Mouse (Mus musculus) megakaryocyte-erythroid progenitor cell, adult 5 weeks (primary cell): ENCODE results near the gene Tubg1. TPM values are rescaled to one million over a fixed set of nuclear protein-coding genes. Genes with fewer than 3 reads are reported as not detected.

Experiments
- polyA plus RNA-seq: library from polyadenylated mRNA; stranded (reverse); fragments of >175 nt; gene quantifications from 2 replicates; pipeline ENCODE4 v1.2.3, GENCODE M21; 2012

Gene Tubg1
- polyA plus RNA-seq: 65.7 and 69.7 TPM in 2 replicates

DNA sequence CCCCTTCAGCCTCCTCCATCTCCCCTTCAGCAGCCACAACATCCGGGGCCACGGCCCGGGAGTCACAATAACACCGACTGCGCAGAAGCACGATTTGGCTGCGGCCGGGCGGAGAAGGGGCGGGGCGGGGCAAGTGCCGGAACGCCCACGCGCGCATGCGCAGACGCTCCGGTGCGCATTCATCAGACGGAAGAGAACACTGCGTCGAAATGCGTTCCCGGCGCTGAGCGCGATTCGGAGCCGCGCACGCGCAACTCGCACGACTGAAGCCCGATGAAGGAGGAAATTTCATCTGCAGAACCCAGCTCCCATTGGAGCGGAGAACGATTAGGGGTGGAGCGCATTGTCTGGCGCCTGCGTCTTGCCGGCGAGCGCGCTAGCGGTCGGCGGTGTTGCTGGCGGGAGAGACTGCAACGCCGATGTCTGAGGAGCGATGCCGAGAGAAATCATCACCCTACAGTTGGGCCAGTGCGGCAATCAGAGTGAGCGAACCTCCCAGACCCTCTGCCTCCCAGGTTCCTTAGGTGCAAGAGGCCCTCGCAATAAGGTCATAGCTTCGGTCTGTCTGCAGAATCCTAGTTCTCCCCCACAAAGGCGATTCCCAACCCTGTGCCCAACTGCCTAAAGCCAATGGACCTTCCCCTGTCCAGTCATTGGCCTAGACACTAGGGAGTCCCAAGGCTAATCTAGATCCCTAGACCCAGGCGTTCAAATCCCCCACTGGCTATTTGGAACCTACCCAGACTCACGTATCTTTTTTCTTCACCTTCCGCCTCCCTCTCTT is at the start of gene Tubg1, which contains the start of gene Retreg3:
Gene Tubg1 (plus strand): TSS at position 178 of the 784 bp plus-strand sequence.
Gene Retreg3 (minus strand): TSS at position 133 of the 784 bp plus-strand sequence.

GRCm38 (mm10) chr11:101078121-101078520 is 41.6 kb upstream of the Tubg1 start, which contains the start of gene Hsd17b1:
Hsd17b1 (plus strand) TSS chr11:101078411.

DNA sequence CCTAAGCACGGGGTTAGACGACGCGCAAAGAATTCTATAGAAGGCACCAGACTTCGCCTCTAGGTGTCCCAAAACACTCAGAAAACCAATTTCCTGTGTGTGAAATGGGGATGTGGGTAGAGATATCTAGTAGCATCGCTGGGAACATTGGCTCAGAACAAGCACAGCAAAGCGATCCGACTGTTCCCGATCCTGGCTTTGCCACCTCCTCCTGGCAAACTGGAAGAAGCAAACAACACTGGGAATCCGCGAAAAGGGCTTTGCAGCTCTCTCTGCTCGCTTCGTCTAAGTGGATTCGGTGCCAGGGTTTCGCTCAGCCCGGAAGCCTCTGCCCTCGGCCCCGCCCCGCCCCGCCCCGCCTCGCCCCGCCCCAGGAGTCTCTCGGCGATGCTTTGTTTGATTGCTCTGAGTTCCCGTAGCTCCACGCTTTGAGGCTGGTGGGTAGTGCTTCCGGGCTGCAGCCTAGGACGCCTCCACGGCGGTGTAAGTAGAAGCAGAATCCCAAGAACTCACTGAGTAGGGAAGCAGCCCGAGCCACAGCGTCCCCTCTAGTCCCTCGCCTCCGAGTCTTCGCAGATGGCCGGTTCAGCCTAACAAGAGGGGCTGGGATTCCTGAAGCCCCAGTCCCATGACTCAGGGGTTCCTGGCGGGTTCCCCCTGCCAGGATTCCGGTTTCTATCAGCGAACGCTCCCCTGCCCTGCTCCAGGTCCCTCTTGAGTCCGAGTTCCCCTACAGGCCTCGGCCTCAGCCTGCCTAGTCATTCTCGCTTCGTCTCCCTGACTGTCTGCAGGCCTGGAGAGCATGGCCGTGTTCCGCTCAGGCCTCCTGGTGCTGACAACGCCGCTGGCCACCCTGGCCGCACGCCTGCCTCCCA is 37.3 kb upstream of the Tubg1 start, which contains the start of gene Coasy:
Gene Coasy (plus strand): TSS at position 358 of the 875 bp plus-strand sequence.

GRCm38 (mm10) chr11:101086756-101087681 is 32.7 kb upstream of the Tubg1 start, which contains the start of gene Mlx:
Mlx (plus strand) TSS chr11:101087277.

GRCm38 (mm10) chr11:101095314-101096024 is 24.3 kb upstream of the Tubg1 start, which contains the start of gene Psmc3ip:
Psmc3ip (minus strand) TSS chr11:101095436.

GRCm38 (mm10) chr11:101155728-101156371 is 36.1 kb downstream of the Tubg1 start, which contains the start of gene Tubg2:
Tubg2 (plus strand) TSS chr11:101155907.

GRCm38 (mm10) chr11:101170354-101170810 is 50.6 kb downstream of the Tubg1 start, which contains the start of gene Cntnap1:
Cntnap1 (plus strand) TSS chr11:101170523.

DNA sequence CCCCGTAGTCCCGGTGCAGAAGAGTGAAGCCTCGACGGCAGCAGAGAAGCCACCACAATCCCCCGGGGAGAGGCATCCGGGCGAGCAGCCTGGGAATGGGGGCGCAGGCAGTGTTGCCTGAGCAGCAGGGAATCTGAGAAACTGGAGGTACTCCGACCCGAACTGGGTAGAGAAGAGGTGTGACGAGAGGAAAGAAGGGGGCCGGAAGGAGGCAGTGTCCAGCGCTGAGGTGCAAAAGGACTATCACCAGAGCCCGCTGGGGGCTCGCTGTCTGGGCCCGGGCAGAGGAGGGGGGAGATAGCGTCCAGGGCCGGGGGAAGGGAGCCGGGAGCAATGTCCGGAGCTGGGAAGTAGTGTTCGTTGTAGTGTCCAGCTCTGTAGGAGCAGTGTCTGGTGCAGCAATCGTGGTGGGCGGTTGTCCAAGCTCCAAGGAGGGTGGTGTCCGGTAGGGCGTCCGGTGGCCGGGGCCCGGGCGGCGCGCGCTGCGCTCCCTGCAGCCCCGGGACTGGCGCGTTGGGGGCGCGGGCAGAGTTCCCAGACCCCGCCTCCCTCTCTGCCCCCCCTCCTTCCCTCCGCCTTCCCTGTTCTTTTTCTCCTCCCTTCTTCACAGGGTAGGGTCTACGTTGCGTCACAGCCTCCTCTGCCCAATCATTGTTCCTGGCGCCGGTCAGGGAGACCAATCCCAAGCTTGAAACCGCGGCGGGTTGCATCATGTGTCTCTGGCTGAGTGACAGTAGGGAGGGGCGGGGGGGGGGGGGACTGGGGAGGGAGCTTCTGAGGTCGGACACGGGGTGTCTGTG is 51.3 kb downstream of the Tubg1 start, which contains the start of gene Plekhh3:
Gene Plekhh3 (minus strand): TSS at position 541 of the 800 bp plus-strand sequence.

DNA sequence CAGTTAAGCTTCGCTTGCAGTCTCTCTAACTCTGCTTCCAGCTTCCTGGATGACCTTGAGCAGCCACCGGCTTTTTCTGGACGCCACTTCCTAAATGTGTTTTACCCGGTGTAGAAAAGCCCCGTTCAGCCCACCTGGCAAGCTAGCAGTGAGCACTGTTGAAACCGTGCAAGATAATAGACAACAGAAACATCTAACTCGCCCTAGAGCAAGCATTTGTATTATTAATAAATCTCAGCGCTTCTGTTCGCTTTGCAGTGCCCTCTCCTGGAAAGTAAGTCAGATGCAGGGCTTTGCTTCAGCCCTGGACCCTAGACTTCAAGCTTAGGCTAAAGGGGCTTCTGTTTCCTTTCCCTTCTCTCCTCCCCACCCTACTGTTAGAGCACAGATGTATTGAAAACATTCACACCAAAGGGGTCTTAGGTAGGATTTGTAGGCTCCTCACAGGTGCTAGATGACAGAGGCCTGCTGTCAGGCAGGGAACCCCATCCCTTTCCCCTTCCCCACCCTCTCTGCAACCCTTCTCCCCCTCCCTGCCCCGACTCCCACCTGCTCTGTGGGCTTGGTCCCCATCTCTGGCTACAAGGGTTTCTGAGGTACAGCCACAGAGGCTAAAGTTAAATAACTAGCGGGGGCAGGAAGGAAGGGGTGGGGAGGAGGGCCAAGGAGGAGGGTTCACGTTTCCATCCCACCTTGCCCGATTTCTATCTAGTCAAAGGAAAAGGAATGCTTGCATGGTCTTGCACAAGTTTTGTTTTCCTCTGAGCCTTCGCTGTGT is 55.3 kb downstream of the Tubg1 start, which contains the start of gene Ccr10:
Gene Ccr10 (minus strand): TSS at position 593 of the 778 bp plus-strand sequence.

Other genes starting within 250 kb of the Tubg1 start
- 55.6 and 64.4 TPM in 2 replicates for gene Stat3, start 180.4 kb upstream of the Tubg1 start, polyA plus RNA-seq
- gene Cavin1, start 149.1 kb upstream of the Tubg1 start, polyA plus RNA-seq: 11.1 and 19.8 TPM in 2 replicates
- 14.5 and 15.3 TPM in 2 replicates for gene Atp6v0a1, start 110.5 kb upstream of the Tubg1 start, polyA plus RNA-seq
- gene Naglu, start 49.9 kb upstream of the Tubg1 start, polyA plus RNA-seq: 10.9 and 18.8 TPM in 2 replicates
- 14.7 and 25.8 TPM in 2 replicates for gene Hsd17b1, start 41.5 kb upstream of the Tubg1 start, polyA plus RNA-seq
- gene Coasy, start 37.4 kb upstream of the Tubg1 start, polyA plus RNA-seq: 28.1 and 33.5 TPM in 2 replicates
- 25.5 and 26.1 TPM in 2 replicates for gene Mlx, start 32.7 kb upstream of the Tubg1 start, polyA plus RNA-seq
- gene Psmc3ip, start 24.5 kb upstream of the Tubg1 start, polyA plus RNA-seq: 31.9 and 37.0 TPM in 2 replicates
- 10.3 and 11.6 TPM in 2 replicates for gene Retreg3, start within 50 bp of the Tubg1 start, polyA plus RNA-seq
- gene Tubg2, start 36.0 kb downstream of the Tubg1 start, polyA plus RNA-seq: 0.12 TPM in 1 of 2 replicates, not detected in the other
- 1.3 and 1.7 TPM in 2 replicates for gene Cntnap1, start 50.6 kb downstream of the Tubg1 start, polyA plus RNA-seq
- 1.7 and 2.8 TPM in 2 replicates for gene Plekhh3, start 51.4 kb downstream of the Tubg1 start, polyA plus RNA-seq
- gene Ccr10, start 55.5 kb downstream of the Tubg1 start, polyA plus RNA-seq: 0.12 and 0.25 TPM in 2 replicates
- 4.0 and 4.4 TPM in 2 replicates for gene Ezh1, start 106.5 kb downstream of the Tubg1 start, polyA plus RNA-seq
- 0.44 TPM in 1 of 2 replicates, not detected in the other for gene Ramp2, start 126.1 kb downstream of the Tubg1 start, polyA plus RNA-seq
- 95.7 and 108 TPM in 2 replicates for gene Vps25, start 133.8 kb downstream of the Tubg1 start, polyA plus RNA-seq
- 0.48 and 1.5 TPM in 2 replicates for gene Wnk4, start 140.6 kb downstream of the Tubg1 start, polyA plus RNA-seq
- gene Cntd1, start 159.1 kb downstream of the Tubg1 start, polyA plus RNA-seq: 0.18 and 0.28 TPM in 2 replicates
- 27.4 and 27.5 TPM in 2 replicates for gene Coa3, start 159.2 kb downstream of the Tubg1 start, polyA plus RNA-seq
- 116 and 157 TPM in 2 replicates for gene Becn1, start 182.3 kb downstream of the Tubg1 start, polyA plus RNA-seq
- 57.6 and 67.2 TPM in 2 replicates for gene Psme3, start 196.3 kb downstream of the Tubg1 start, polyA plus RNA-seq
- 3.4 and 5.3 TPM in 2 replicates for gene Aoc2, start 205.1 kb downstream of the Tubg1 start, polyA plus RNA-seq
- 0.09 TPM in 1 of 2 replicates, not detected in the other for gene Aoc3, start 210.7 kb downstream of the Tubg1 start, polyA plus RNA-seq
- gene G6pc, start 247.6 kb downstream of the Tubg1 start, polyA plus RNA-seq: not detected in 2 replicates